Mouse (Mus musculus) yolk sac, embryonic 10.5 days (tissue): Measurements from ENCODE around the gene Rgs3.
A peak's percentile ranks its signal among the peaks of the same experiment; 100 is the strongest.

Source experiments
- DNase-seq: peaks from one replicate; pipeline ENCODE4 v3.0.0-alpha.2; 2017; ENCODE audit warnings: low spot score

Rgs3 gene

GRCm38 (mm10) chr4:62688142-62688541 lies 128.5 kb downstream of the Rgs3 start:
- no peak for DNase-seq

- no peak for DNase-seq
Measured at GRCm38 (mm10) chr4:62690997-62691396, 131.3 kb downstream of the Rgs3 start.

GRCm38 (mm10) chr4:62691625-62692024 lies 132.0 kb downstream of the Rgs3 start:
- no peak for DNase-seq

- DNase-seq, result peak; percentile 65
Measured at GRCm38 (mm10) chr4:62693839-62694238, 134.2 kb downstream of the Rgs3 start.

GRCm38 (mm10) chr4:62694703-62695439 lies 135.2 kb downstream of the Rgs3 start:
- no peak for DNase-seq

GRCm38 (mm10) chr4:62695523-62695922 lies 135.9 kb downstream of the Rgs3 start:
- no peak for DNase-seq

GRCm38 (mm10) chr4:62695946-62696345 lies 136.3 kb downstream of the Rgs3 start:
- DNase-seq, result peak; percentile 52

- no peak for DNase-seq
Measured at GRCm38 (mm10) chr4:62696699-62697404, 137.2 kb downstream of the Rgs3 start.

GRCm38 (mm10) chr4:62697469-62697868 lies 137.8 kb downstream of the Rgs3 start:
- peak; percentile 77 for DNase-seq

- no peak for DNase-seq
Measured at GRCm38 (mm10) chr4:62698521-62698920, 138.9 kb downstream of the Rgs3 start.

GRCm38 (mm10) chr4:62699191-62699812 lies 139.7 kb downstream of the Rgs3 start:
- DNase-seq, result peak; percentile 94

- no peak for DNase-seq
Measured at GRCm38 (mm10) chr4:62700426-62700825, 140.8 kb downstream of the Rgs3 start.

- DNase-seq, result no peak
Measured at GRCm38 (mm10) chr4:62703151-62703550, 143.5 kb downstream of the Rgs3 start.

GRCm38 (mm10) chr4:62704204-62704603 lies 144.6 kb downstream of the Rgs3 start:
- no peak for DNase-seq

- no peak for DNase-seq
Measured at GRCm38 (mm10) chr4:62705013-62705412, 145.4 kb downstream of the Rgs3 start.

- no peak for DNase-seq
Measured at GRCm38 (mm10) chr4:62705749-62706148, 146.1 kb downstream of the Rgs3 start.

- DNase-seq, result no peak
Measured at GRCm38 (mm10) chr4:62708084-62708483, 148.4 kb downstream of the Rgs3 start.

GRCm38 (mm10) chr4:62708994-62709393 lies 149.3 kb downstream of the Rgs3 start:
- no peak for DNase-seq

GRCm38 (mm10) chr4:62709448-62709847 lies 149.8 kb downstream of the Rgs3 start:
- DNase-seq, result no peak

- no peak for DNase-seq
Measured at GRCm38 (mm10) chr4:62711159-62711558, 151.5 kb downstream of the Rgs3 start.

GRCm38 (mm10) chr4:62711582-62711981 lies 151.9 kb downstream of the Rgs3 start:
- DNase-seq, result no peak

GRCm38 (mm10) chr4:62720861-62721260 lies 161.2 kb downstream of the Rgs3 start:
- DNase-seq, result no peak

GRCm38 (mm10) chr4:62722021-62722426 lies 162.4 kb downstream of the Rgs3 start:
- DNase-seq, result peak; percentile 85
